Mouse (Mus musculus): ENCODE measurements around the gene Zswim3.

The Zswim3 gene

DNA sequence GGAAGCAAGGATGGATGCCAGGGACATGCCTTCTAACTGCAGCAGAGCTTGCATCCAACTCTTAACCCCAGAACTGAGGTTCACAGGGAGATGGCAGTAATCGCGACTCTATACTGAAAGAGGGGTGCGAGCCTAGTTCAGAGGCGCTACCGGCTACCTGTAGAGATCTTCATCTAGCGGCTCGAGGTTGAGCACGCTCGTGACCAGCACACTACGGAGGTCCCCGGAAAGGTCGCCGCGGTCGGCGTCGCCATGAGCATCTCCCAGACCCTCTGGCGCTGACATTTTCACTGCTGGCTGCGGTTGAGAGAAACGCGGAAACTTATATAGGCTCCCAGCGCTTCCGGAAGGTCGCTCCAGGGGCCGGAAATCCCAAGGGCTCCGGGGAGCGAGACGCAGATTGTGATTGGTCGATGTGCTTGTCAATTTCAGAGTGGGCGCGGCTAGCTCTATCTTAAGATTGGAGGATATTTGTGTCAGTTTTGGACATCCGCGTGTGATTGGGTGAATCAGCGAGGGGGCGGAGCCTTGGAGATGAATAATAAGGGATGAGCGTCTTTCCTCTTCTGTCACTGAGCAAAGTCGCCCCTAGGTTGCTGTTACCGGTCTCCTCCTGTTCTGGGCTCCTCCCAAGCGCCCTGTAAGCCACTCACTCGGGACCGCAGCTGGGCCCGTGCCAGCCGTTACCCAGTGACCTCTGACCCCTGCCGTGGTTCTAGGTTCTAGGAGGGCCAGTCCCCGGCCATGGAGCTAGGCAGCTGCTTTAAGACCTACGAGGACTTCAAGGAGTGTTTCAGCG lies at the start of gene Zswim3, which contains the start of gene Acot8:
Zswim3 (plus strand) TSS at position 566 of the 799 bp plus-strand sequence.
Acot8 (minus strand) TSS at position 350 of the 799 bp plus-strand sequence.
- in situ Hi-C loops (cut with MboI; ENCODE audit: unreplicated experiment in 2 of 2), result no loop called here

DNA sequence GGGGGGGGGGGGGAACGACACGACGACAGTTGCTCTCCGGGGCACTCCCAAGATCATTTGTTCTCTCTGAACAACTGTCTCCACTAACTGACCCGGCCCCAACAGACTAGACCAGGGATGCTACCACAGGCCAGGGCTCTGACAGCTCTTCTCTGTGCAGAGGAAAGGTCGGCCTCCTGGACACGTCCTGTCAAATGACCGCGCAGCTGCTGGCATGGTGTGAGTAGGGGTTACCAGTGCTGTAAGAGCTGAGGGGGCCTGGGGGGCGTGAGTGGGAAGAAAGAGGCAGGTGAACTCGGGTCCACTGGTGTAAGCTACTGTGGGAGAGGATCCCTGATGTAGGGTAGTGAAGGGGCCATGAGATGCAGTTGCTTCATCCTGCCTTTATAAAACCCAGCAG lies 47.1 kb upstream of the Zswim3 start:
- in situ Hi-C loops (cut with MboI; ENCODE audit: unreplicated experiment in 2 of 2), result no loop called here

DNA sequence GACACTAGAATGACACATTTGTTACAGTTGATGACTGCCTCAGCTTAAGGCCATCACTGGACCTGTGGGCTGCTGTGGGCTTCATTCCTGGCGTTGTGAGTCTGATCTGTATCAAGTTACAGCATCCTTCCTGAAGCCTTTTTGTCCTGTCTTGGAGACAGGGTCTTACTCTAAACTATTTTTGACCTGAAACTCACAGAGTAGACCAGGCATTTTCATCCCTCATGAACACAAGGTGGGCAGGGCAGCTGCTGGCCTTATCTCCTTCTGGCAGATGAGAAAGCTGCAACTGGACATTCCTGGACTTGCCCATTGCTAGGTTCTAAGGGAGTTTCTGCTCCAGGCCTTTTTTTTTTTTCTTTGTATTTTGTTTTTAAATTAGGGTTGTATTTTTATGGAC lies 46.2 kb upstream of the Zswim3 start:
- in situ Hi-C loops (cut with MboI; ENCODE audit: unreplicated experiment in 2 of 2), result no loop called here

DNA sequence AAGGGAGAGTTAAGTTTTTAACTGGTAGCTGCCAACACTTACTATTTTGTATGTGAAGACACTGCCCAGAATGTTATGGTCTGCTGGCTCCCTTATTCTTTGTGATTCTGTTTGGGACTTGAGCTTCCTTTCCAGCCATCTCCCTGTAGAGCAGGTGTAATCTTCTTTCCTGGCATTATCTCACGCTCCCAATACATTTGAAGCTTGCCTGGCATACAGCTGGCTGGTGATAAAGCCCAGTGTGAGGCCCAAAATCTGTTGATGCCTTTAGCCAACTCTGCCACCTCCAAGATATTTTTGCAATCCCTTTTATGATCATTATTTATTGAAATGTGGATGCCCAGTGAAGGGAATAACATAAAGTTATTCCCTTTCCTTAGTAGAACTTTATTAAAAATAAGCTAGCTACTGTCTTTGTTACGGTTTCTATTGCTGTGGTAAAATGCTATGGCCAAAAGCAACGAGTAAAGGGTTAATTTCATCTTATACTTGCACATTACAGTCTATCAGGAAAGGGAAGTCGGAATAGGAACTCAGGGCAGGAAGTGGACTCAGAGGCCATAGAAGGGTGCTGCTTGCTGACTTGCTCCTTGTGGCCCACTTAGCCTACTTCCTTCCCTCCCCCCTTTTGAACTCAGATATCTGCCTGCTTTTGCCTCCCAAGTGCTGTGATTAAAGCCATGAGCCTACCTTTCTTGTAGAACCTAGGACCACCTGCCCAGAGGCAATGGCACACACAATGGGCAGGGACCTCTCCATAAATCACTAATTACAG lies 44.7 kb upstream of the Zswim3 start:
- in situ Hi-C loops (cut with MboI; ENCODE audit: unreplicated experiment in 2 of 2), result no loop called here

DNA sequence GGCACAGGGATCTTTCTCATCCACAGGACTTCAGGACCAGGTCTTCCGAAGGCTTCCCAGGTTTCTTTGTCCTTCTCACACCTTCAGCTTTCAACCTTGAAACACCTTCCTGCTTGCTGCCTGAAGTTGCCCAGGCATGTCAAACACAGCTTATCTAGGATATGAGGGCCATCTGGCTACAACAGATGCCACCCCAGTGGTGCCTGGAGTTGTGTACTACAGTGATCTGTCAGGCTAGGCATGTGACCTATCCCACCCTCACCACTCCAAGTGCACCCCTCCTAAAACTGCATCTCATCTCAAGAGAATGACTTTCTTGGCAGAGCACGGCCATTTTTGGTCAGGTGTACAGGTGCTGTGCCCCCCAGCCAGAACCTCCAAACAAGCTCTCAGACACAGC lies 43.4 kb upstream of the Zswim3 start:
- in situ Hi-C loops (cut with MboI; ENCODE audit: unreplicated experiment in 2 of 2), result no loop called here

DNA sequence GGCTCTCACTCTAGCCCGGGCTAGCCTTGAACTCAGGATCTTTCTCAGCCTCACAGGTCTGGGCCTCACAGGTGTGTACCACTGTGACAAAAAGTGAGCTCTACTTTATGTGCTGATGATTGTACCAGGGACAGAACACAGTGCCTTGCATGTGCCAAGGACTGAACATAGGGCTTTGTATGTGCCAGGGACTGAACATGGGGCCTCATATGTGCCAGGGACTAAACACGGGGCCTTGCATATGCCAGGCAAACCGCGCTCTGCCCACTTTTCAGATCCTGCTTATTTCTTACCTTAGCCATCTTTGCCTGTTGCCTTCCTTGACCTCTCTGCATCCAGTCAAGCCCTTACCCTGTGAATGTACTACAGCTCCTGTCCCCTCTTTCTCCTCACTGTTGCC lies 42.9 kb upstream of the Zswim3 start:
- in situ Hi-C loops (cut with MboI; ENCODE audit: unreplicated experiment in 2 of 2), result no loop called here

DNA sequence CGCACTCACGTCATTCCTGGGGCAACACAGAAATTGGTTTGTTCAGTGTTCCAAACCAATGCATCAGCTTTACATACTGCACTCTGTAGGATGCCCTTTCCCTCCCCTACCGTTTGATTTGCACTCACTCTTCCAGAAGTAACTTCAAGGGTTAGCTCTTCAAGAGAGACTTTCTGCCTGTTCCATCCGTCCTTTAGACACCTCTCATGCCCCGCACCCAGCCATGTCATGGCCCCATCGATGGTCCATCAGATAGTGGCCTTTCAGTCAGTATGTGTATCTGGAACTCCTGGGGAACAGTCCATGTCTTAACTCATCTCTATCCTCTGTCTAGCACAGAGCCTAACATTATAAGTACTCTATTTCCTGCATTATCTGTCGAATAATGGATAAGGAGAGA lies 42.3 kb upstream of the Zswim3 start:
- in situ Hi-C loops (cut with MboI; ENCODE audit: unreplicated experiment in 2 of 2), result no loop called here

DNA sequence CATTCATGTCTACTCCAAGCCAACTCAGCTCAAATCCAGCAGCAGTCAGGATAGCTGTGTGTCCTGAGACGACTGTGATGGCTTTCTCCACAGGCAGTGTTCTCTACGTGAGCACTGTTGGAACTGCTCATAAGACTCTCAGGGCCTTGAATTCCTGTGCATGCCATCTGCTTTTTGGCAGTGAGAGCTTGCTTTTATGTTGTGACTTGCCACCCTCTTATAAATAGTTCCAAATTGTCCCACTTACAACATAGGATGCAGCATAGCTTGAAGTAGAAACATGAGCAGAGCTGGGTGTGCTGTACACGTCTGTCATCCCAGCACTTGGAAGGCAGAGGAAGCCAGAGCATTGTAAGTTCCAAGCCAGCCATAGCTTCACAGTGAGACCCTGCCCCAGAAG lies 39.1 kb upstream of the Zswim3 start:
- in situ Hi-C loops (cut with MboI; ENCODE audit: unreplicated experiment in 2 of 2), result no loop called here

DNA sequence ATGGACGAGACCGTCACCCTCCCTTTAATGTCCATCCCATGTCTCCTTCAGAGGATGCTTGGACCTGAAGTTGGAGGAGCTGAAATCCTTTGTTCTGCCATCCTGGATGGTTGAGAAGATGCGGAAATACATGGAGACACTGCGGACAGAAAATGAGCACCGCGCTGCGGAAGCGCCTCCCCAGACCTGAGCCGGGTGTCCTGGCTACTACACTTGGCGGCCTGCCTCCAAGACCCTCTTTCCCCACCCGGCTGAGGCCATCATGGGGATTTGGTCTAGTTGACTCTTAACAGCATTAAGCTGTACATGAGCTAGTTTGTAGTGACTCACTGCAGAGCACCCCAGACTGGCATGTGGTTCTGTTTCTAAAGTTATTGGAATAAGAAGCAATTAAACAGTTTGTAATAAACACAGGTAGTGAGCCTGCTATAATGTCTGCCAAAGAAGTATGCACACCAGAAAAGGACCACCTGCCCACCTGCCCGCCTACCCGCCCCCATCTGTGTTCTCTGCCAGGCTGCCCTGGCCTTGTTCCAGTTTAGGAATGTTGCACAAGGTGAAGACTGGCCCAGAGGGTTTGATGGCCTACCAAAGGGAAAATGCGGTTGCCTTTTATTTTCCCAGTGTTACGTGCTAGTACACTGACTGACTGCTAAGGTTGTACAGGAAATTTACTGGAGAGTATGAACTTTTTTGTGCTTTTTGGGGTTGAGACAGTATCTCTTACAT lies 36.9 kb upstream of the Zswim3 start:
- in situ Hi-C loops (cut with MboI; ENCODE audit: unreplicated experiment in 2 of 2), result no loop called here

DNA sequence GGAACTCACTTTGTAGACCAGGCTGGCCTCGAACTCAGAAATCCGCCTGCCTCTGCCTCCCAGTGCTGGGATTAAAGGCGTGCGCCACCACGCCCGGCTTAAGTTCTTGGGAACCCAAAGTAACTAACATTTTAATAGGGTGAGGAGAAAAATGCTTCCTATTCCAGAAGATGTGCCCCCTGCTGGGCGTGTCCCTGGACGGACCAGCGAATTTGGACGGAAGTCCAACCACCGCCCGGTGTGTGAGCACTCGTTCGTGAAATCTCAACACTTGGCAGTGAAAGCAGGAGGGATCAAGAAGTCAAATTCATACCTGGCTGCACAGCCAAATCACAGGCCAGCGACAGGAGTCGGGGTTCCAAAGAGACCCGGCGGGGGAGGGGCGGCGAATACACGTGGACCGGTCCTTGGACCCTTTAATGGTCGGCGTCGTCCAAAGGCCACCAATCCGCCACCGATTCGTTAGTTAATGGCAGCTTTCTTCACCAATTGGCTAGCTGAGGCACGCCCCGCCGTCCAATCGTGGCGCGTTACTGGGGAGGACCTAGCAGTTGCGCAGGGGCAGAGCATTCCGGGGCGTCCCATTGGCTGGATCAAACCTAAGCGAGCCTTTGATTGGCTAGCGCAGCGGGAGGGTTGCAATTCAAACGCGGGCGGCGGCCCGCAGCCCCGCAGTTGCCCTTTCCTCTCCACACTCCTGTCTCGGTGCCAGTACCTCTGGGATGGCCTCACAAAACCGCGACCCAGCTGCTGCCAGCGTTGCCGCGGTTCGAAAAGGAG lies 35.5 kb upstream of the Zswim3 start, which contains the start of gene Ube2c:
Ube2c (plus strand) TSS at position 641 of the 780 bp plus-strand sequence.
- in situ Hi-C loops (cut with MboI; ENCODE audit: unreplicated experiment in 2 of 2), result no loop called here

DNA sequence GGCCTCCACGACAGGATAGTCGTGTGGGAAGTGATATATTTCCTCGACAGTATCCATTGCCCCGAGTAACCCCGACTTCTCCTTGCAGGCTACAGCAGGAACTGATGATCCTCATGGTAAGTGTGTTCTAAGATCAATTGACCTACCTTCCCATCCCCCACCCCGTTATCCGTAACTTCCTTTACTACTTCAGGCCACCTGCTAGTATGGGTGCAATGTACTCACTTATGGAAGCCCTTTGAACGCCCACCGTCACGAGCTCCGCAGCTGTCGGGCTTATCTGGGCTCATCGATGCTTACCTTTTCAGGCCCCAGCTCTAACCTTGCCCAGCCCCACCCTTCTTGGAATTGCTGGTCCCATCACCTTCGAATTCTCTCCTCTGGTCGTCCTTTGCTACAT lies 34.6 kb upstream of the Zswim3 start:
- in situ Hi-C loops (cut with MboI; ENCODE audit: unreplicated experiment in 2 of 2), result no loop called here

DNA sequence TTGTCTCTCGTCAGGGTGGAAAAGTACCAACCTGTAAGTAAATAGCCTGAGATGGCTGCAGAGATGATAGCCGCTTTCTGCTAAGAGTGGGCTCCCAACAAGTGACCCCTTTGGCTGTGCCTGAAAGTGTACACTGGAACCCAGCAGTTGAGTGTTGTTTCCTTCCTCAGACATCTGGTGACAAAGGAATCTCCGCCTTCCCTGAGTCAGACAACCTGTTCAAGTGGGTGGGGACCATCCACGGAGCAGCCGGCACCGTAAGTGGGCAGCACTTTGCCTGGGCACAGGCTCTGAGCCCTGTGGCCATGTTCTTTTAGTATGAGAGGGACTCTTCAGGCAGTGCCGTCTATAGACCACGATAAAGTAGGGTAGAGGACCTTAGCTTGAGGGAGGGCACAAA lies 33.8 kb upstream of the Zswim3 start:
- in situ Hi-C loops (cut with MboI; ENCODE audit: unreplicated experiment in 2 of 2), result no loop called here

DNA sequence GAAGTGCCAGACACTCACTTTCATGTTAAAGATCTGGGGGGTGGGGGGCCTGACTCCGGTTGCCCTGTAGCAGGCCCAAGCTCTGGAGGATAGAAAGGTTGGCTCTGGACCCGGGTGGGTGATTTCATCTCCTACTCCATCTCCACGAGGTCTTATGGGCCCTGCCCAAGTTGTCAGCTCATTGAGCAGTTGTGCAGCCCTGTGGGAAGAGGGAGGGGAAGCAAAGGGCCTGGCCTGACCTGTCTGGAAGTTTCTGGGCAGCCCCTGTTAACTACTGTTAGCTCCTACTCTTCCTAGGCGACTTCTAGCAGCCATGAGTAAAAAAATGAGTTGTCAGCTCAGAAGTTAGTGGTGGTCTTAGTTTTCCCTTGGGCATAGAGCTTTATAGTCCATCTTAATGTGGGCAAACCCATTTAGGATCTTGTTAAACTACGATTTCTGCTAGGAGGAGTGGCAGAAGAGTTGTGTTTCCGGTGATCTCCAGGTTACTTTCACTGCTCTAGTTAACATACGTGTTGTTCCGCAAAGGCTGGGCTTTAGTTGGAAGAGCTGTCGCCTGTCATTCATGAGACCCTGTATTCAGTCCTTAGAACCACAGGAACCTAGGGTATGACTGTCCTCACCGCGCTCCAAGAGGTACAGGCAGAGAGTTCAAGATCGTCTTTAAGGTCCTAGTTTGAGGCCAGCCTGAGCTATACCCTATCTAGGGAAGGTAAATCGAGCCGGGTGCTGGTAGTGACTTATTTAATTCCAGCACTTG lies 31.5 kb upstream of the Zswim3 start:
- in situ Hi-C loops (cut with MboI; ENCODE audit: unreplicated experiment in 2 of 2), result no loop called here

DNA sequence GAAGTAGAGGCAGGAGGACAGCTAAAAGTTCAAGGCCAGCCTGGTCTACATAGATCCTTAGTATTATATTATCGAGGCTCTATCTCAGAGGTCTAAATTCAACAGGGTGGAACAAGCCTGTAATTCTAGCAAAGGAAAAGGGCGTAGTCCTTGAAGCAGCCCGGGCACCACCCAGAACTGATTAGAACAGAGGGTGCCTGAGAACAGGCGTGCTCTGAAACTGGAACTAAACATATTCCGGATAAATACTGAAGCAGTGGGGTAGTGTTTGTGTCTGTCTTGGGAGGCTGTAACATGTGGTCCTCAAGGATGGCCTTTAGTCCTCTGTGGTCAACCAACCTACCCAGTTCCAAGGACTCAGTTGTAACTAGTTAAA lies 30.9 kb upstream of the Zswim3 start:
- in situ Hi-C loops (cut with MboI; ENCODE audit: unreplicated experiment in 2 of 2), result no loop called here

DNA sequence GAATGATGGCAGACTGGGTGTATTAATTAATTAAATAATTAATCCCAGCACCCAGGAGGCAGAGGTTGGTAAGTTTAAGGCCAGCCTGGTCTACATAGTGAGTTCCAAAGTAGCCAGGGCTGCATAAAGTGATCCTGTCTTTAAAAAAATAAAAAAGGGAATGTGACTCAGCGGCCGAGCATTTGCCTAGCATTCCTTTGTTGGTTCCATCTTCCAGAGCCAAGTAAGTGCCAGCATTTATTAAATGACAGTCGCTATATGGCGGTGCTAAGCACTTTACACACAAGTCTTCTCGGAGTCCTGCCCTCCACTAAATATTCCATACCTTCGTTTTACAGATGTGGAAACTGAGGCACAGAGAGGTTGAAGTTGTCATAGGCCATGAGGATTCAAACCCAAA lies 28.8 kb upstream of the Zswim3 start:
- in situ Hi-C loops (cut with MboI; ENCODE audit: unreplicated experiment in 2 of 2), result loop anchor here in 1 of 2 experiments (25.0 kb wide), 1 partner anchor 511 kb away; the partner anchor contains the start of gene Slc35c2

DNA sequence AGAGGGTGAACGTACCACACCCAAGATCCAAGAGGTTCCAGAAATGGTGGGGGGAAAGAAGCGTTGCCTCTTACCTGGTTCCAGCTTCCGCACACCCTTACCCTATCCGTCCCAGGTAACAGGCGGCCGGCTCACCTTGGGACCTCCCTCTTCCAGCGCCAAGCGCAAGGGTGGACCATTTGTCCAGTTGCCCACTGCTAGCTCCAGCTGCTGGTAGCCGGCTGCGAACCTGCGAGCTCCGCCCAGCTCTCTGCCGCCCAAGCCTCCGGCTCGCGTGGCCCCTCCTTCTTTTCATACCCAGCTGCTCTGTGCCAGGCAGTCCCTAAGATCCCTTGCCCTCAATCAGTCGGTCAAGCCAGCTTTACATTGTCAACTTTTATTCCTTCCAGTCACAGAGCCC lies 28.1 kb upstream of the Zswim3 start:
- in situ Hi-C loops (cut with MboI; ENCODE audit: unreplicated experiment in 2 of 2), result loop anchor here in 1 of 2 experiments (25.0 kb wide), 1 partner anchor 510 kb away; the partner anchor contains the start of gene Slc35c2

DNA sequence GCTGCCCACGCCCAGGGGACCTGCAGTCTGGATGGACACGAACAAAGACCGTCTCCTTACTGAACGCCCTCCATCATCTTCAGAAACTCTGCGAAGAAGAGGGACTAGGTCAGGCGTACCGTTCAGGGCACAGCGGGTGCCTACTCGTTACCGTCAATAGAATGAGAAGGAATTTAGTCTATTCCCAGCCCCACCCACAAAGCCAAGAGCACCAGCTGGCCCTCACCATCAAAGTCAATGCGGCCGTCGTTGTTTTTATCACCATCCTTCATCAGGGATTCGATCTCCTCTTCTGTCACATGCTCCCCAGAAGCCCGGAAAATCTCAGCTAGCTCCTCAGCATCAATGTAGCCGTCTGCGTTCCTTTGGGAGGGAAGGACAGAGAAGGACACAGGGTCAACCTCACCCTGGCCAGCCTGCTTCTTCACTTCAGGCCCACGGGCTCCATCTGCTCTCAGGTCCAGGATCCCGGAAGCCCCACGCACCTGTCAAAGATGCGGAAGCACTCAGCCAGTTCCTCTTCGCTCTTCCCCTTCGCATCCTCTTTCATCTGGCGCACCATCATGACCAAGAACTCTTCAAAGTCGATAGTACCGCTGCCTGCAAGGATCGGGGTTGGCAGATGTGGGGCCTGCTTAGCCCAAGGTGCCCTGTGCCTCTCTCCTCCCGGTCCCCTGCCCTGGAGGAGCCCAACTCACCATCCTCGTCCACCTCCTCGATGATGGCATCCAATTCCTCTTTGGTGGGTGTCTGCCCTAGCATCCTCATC lies 27.5 kb upstream of the Zswim3 start:
- in situ Hi-C loops (cut with MboI; ENCODE audit: unreplicated experiment in 2 of 2), result loop anchor here in 1 of 2 experiments (25.0 kb wide), 1 partner anchor 510 kb away; the partner anchor contains the start of gene Slc35c2

DNA sequence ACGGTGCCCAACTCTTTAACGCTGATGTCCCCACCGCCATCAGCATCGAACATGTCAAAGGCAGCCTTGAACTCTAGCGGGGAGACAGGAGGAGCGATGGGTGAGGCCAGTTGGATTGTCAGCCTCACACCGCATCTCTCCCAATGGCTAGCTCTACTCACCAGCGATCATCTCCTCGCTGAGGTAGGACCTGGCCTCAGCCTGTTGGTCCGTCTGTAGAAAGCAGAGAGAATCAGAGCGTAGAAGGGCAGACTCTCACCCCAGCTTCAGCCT lies 26.9 kb upstream of the Zswim3 start:
- in situ Hi-C loops (cut with MboI; ENCODE audit: unreplicated experiment in 2 of 2), result loop anchor here in 1 of 2 experiments (25.0 kb wide), 1 partner anchor 509 kb away; the partner anchor contains the start of gene Slc35c2

DNA sequence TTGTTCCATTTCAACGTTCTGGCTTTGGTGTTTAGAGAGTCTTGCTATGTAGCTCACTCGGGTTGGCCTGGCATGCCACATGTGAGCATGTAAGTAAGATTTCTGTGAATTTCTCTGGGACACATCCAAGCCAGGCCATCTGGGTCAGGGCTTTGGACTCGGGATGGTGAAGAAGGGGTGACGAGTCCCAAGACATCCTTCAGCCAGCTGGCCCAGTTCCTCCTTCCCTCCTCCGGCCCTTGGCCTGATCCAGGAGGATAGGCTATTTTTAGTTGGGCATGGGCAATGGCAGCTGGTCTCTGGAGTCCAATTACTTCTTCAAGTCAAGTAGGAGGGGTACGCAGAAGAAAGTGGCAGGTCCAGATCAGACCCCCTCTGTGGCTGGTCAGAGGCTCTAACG lies 26.1 kb upstream of the Zswim3 start:
- in situ Hi-C loops (cut with MboI; ENCODE audit: unreplicated experiment in 2 of 2), result loop anchor here in 1 of 2 experiments (25.0 kb wide), 1 partner anchor 508 kb away; the partner anchor contains the start of gene Slc35c2
